Mouse (Mus musculus) urinary bladder, postnatal 14 days (tissue): ENCODE data around the gene Cmtm8.

Source experiments
- DNase-seq: peaks from one replicate; pipeline ENCODE4 v3.0.0; 2021; ENCODE audit warnings: low spot score

Cmtm8 gene

DNA sequence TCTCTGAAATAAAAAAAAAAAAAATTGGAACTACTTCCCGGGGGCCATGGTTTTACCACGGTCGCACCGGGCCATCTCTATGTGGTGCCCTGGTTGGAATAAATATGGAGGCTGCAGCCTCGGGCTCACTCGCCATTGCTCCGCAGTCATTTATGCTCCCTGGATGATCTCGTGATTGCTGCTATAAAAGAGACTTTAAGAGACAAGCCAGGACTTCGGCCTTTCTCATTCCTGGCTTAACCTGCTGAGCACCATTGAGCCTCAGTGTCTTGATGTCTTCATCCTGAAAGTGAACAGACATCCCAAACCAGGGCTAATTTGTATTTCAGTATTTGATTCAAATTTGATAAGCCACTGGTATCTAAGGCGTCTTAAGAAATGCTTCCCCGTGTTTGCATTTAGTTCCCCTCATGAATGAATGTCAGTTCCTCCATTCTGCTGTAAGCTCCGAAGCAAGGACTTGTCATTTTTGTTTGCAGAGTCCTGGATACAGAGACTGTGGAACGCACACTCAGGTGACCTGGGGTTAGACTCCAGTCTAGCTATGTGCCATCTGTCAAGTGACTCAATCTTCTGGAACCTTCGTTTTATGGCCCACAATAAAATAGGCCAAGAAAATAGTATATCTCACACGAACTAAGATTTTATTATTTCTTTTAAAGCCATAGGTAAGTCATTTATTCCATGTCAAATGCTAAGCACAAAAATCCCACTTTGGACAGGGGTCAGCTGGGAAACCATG is 22.2 kb downstream of the Cmtm8 start:
- DNase-seq: no peak

DNA sequence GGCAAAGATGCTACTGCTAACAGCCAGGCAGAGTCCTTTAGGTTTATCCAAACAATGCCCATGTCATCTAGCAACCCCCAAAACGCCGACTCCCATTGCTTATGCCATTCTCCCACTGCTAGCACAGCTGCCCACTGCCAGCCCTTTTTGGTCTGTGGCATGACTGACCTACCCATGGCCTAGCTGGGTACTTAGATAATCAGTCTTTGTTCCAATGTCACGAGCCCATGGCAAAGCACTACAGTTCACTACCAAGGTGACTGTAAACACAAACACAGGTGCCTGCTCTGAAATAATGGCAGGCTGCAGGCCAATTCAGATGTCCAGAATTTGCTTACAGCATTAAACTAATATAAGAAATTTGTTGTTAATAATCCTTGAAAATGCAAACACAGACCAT is 25.0 kb downstream of the Cmtm8 start:
- DNase-seq: no peak

DNA sequence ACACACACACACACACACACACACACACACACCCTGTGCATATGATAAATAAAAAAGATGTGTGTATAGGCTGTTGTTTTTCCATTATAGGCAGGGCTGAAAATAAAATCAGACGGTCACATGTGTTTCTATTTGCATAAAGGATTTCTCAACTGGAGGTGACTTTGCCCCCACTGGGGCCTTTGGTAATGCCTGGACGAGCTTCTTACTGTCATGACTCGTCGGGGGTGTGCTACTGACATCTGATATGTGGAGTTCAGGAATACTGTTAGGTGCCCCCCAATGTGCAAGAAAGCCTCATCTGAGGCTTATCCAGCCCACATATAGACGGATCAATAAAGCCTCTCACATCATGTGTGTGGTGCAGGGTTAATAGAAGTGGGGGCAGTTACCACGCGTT is 26.9 kb downstream of the Cmtm8 start:
- DNase-seq: no peak

DNA sequence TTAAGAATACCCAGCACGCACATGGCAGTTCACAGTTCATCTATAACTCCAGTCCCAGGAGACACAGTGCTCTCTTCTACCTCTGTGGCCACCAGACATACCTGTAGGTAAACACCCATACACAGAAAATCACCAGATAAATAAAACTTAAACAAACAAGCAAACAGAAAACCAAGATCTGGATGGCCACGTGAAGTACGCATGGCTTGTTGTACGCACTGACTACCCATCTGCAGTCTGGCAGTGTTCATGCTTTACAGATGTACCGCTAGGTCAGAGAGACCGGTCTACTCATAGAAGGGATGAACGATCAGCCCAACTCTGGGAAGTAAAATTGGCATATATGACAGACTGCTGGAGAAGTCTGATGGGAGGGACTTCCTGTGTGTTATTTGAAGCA is 27.8 kb downstream of the Cmtm8 start:
- DNase-seq: no peak

DNA sequence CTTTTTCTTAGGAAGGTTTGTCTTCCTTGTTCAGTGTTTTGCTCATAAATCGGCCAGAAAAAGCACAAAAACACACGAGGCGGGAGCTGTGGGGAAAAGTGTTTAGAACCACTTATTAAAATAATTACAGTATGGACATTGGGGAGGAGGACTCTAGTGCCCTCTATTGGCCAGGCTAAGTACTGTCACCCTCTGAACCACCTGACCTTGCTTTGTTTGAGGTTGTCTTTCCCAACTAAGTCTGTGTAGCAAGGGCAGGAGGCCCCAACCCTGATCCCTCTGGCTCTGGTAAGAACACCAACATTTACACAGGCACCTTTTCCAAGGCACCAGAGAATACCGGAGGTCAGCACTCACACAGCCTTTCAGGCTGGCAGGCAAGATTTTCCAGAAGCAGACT is 28.6 kb downstream of the Cmtm8 start:
- DNase-seq: peak; percentile 25

DNA sequence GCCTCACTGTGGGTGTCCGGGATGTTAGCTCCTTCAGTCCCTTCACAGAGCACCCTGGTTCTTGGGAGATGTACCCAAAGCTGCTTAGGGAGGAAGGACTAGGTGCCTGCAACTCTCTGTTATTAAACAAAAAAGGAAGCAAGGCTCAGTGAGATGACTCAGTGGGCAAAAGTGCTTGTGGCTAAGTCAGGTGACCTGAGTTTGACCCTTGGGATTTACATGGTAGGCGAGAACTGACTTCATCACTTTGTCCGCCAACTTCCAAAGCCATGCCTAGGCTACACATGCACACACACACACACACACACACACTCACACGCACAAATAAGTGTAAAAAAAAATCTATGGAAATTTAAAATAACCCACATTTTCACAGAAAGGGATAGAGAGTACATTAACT is 32.0 kb downstream of the Cmtm8 start:
- no peak for DNase-seq

DNA sequence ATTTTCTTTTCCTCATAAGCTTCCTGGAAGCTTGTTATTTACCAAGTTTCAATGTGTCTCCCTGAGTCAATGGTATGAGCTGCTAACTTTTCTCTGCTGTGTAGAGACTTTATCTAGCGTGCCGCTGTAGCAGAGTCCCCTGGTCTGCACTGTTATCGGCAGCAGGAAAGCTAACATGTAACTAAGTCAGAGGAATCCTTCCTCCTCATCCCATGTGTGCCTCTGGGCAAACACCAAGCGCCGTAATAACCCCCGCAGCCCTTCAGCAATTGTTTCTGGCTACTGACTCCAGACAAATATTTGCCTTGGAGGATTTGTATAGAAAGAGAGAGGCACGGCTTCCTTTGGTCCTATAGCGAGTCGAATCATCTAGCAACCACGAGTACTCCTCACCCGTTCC is 33.1 kb downstream of the Cmtm8 start:
- DNase-seq: no peak

DNA sequence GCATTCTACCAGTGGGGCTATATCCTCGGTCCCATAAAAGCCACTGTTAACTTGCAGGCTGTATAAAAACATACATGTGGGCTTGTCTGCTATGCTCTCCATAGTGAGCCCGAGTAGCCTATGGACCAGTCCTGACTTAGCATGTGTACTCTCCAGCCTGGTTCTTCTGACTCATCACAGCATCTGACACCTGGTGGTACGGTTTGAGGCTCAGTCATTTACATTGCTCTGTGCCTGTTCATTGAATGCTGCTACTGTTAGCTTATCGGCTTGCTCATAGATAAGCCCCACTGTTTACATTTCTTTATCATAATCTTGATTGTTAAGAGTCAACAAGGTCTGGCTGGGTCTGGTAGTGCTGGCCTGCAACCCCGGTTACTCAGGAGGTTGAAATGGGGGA is 35.3 kb downstream of the Cmtm8 start:
- DNase-seq: peak; percentile 28

DNA sequence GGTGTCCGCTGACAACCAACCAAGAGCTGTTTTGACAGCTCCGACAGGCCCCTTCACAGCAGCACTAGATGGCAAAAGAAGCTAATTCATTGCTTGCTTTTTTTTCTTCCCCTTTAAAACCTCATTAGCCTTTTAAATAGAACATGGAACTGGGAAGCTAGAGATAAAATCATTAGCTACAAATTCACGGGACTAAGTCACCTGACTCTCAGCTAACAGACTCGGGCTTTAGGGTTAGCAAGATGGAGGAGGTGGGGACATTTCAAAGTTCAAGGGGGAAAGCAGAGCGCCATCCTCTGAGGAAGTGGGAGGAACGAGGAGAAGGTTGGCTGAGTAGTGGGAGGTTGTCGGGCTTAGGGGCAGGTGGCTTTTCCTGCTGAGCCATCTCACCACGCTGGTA is 36.7 kb downstream of the Cmtm8 start:
- DNase-seq: no peak

DNA sequence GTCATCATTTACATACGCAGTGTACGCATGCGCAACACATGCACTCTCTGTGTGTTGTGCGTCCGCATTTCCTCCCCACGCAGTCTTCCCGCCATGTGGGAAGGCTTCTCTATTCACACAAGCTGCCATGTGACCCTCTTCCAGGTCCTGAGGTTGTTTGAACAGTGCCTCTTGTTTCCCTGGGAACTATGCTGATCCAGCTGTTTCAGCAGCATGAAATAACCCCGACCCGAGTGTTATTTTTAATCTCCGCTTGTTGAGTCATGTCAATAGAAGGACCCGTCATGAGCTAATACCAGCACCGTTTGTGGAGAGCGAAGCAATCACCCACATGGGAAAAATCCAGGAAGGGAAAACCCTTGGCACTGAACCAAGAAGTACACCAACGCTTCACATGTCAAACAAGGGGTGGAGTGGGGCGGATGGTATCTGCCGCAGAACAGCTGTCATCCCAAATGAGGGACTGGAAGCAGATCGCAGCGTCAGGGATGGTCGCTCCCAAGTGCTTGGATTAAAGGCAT is 38.7 kb downstream of the Cmtm8 start:
- DNase-seq: no peak

DNA sequence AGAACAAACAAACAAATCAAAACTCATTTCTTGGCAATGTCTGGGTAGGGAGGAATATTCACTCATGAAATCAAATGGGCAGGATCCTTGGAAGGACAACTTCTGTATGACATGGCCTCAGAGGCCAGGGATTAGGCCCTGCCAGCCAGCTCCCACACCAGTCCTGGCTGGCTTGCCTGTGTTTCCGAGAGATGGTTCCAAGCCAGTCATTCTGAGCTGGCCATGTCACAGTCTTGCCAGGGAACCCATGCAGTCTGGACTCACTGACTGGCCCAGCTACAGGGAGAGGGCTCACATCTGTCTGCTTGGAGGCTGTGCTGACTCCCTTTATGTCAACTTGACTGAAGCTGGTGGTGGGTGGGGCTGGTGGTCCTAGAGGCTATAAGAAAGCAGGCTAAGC is 41.8 kb downstream of the Cmtm8 start:
- no peak for DNase-seq

DNA sequence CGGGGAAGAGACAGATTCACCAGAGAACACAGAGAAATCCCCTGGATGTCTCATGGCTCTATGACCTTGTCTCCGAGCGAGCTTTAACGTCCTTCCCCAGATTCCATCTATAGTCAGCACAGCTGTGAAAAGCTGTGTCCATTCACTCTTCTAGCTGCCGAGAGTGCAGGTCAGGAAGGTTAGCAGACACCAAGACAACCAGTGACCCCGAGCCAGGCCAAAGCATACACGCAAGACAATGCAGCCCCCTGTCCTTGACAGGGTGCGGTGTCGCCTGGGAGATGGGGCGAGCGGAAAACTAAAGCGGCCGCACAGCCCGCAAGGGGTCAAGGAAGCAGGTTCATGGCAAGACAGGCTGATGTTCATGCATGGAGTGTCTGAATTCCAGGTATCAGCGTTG is 42.7 kb downstream of the Cmtm8 start:
- no peak for DNase-seq

DNA sequence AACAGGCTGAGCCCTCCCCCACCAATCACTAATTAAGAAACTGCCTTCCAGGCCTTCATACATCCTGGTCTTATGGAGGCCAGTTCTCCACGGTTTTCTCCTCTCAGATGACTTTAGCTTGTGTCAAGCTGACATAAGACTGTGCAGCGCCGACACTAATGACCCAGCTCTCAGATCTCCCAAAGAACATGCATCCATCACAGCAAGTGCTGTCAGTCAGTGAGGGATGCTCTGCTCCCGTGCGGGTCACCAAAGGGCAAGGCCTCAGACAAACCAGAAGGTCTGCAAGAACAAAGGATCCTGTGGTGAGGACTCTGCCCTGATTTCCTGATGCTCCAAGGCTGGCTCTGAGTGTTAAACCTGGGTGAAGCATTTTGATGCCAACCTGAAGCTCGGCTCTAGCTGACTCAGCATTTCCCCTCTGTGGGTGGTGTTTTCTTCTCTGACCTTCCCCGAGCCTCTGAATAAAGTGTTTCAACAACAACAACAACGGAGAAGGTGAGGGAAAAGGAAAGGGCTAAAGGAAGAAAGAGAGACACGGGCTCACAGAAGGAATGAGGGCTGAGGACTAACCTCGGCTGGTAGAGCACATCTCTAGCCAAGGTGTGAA is 44.4 kb downstream of the Cmtm8 start:
- no peak for DNase-seq

DNA sequence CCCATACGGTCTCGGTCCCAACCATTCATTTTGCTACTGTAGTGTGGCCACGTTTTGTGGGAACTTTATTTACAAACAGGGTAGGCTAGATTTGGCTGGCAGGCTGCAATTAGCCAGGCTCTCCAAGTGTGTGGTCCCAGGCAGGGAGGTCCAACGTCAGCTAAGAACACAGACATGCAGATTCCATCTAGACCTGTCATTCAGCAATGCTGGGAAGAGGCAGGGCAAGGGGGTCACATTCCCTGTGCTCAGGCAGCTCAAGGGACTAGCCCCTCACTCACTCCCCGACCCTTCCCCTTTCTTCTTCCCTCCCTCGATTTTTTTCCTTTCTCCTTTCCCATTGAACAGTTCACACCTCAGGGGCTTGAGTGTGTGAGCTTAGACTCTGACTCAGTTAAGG is 45.1 kb downstream of the Cmtm8 start:
- DNase-seq: no peak

DNA sequence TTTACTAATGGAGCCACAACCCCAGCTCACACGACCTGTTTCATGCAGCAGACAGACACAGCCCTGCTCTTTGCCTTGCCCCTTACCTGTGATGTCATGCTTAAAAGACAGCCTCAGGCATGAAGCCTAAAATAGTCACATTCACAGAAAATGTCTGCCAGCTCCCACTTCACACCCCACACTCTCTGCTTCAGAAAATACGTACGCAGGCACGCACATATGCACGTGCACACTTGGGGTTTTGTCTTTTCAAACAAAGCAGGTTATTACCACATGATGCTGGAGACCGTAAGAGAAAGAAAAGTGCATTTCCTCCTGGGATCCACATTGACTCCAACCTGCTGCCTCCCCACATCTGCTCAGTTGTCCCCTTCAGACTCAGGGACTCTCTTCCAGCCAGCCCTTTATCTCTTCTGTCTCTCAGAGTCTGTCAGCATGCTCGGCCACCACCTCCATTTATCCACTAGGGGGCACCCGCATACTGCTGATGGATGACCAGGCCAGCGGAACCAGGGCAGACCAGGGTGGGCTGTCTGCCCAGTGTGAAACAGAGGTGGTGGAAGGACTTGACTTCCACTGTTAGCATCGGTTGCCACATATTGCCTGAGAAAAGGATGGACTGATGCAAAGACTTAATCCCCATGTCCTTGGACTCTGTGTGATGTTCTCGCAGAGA is 46.5 kb downstream of the Cmtm8 start:
- peak; percentile 81 for DNase-seq

DNA sequence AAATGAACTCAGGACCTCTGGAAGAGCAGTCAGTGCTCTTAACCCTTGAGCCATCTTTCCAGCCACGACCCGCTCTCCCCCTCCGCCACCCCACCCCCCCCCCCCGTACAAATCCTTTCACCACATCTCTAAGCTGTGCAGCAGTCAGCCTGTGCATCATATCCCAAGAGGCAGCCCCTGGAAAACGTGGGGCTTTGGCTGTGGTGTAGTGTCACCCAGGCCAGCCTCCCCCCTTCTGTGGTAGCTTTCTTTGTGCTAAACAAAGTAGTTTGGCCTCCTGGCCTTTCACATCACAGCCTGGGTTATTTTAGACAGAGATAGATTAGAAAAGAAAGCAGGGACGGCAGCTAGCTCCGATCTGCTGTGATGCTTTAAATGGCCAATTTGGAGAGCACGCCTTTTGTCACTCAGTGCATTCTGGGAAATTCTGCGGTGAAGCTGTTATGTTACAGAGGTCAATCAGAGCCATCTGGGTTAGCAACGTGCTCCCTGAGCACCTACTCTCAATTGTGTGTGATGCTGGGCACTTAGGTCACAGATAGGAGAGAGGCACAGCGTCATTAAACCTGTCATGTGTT is 47.4 kb downstream of the Cmtm8 start:
- no peak for DNase-seq

DNA sequence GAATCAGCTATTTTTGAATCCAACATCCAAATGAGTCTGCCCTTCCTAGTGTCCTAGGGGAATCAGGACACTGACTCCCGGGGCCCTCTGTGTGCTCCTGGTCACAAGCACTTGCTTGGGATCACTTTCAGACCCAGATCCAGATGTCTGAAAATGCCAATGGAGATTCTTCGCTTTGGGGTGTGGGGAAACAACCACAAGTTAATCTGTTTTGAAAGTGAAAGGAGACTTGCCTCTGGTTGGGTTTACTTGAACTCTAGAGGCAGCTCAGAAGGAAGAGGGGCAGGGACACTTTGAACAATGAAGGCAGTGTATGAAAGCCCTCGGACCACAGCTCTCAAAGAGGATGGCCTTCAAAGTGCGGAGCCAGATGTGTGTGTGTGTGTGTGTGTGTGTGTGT is 49.5 kb downstream of the Cmtm8 start:
- DNase-seq: no peak

DNA sequence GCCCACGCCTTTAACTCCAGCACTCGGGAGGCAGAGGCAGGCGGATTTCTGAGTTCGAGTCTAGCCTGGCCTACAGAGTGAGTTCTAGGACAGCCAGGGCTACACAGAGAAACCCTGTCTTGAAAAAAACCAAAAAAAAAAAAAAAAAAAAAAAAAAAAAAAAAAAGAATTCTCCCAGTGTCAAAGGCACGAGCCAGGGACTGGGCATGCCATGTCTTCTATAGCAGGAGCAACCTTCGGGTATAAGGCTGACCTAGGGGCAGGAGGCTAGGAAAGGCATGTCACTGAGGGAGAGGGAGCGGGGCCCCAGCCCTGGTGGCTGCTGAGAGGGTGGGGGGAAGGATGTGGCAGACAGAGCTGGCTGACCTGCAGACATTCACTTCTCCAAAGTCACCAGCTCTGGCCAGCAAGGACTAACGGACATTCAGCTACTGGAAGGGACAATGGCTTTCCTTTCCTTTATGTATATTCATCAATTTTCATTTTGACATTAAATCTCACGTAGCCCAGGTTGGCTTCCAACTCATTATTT is 50.1 kb downstream of the Cmtm8 start:
- DNase-seq: no peak

DNA sequence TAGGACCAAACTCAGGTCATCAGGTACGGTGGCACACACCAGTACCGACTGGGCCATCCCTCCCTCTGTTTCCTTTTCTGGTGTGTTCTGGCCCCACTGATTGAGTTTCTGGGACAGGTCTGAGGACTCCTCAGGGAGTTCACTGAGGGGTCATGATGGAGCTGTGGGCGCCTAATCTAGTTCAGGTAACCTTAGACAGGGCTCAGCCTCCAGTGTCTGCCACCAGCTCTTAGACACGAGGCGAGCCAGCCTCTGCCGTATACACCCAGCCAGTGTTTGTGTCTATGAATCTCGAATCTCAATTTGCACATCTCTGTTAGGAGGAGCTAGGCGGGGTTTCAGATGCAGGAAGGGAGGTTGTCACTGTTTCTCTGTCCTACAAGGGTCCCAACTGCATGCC is 54.0 kb downstream of the Cmtm8 start:
- DNase-seq: no peak

DNA sequence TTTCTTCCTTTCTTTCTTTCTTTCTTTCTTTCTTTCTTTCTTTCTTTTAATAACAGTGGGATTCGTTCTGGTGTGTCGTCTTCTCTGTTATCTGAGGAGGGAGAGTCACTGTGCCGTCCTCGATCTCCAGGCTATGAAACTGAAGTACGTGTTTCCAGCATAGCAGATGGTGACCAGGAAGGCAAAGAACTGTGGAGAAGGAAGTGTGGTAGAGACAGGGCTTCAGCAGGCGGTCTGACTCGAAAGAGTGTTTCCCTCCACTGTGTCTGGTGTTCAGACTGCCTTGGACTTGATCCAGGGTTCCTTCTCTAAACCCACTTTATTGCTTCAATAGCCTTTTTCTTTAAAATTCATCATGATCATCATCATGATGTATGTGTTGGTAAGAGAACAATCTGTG is 54.4 kb downstream of the Cmtm8 start:
- no peak for DNase-seq

DNA sequence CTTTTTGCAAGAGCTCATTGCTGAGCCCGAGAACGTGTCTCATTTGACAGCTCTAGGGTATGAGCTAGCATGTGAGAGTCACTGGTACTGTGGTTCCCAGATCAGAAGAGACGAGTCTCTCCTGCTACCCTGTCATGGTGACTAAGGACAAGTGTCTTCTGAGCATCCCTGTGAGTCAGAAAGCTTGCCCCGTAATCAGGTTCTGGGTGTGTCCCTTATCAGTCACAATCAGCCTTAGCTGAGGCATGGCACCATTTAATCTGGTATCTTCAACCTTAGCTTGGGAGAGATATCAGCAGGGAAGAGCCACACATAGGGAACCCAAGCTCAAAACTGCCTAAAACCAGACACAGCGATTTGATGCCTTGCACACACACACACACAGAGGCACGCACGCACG is 55.3 kb downstream of the Cmtm8 start:
- DNase-seq: no peak

DNA sequence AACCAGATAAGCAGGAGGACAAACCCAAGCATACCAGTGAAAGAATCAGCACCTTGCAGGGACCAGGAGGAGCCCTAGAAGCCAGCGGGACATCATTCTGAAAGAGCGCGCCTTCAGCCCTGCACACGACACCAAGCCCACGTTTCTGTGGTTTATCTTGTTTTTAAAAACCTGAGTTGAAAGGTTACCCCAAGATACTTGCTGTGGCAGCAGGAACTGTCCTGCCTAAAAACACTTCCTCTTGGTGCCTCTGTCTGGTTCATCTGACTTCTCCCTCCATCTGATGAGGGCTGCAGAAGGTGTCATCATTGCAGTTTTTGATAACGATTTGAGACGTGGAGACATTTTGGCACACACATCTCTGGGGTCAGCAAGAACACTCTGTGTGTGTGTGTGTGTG is 56.2 kb downstream of the Cmtm8 start:
- no peak for DNase-seq

DNA sequence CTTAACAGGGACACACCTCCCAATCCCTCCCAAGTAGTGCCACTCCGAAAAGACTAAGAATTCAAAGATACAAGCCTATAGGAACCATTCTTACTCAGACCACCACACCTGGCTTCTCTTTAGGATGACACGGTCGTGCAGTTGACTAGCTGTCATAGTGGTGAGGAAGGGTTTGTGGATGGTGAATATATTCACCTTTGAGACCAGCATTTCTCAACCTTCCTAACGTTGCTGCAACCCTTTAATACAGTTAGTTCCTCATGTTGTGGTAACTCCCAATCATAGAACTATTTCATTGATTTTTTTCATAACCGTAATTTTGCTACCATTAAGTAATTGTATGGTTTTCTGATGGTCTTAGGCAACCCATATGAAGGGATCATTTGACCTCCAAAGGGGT is 56.8 kb downstream of the Cmtm8 start:
- no peak for DNase-seq
